Mouse (Mus musculus) thymus, postnatal 36 days (tissue): Measurements from ENCODE around the gene Try5.
"Not testable (repeated sequence)": the region's sequence is repeated elsewhere in the genome, so short reads cannot be mapped to it uniquely, and the experiment has no call there.

Source experiments
- DNase-seq, 2 experiments: peaks; one replicate each; pipeline ENCODE4 v3.0.0; 2022; ENCODE audit warnings: mixed read lengths in 2 of 2

Gene Try5

DNA sequence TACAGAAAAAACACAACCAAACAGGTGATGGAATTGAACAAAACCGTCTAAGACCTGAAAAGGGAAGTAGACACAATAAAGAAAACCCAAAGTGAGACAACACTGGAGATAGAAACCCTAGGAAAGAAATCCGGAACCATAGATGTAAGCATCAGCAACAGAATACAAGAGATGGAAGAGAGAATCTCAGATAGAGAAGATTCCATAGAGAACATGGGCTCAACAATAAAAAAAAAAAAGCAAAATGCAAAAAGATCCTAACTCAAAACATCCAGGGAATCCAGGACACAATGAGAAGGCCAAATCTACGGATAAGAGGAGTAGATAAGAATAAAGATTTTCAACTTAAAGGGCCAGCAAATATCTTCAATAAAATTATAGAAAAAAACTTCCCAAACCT, at the start of gene Try5:
Gene Try5, minus strand, starts transcription at position 101 of the 400 bp plus-strand sequence.
- DNase-seq = not testable (repeated sequence)

- no peak for DNase-seq
Measured at GRCm38 (mm10) chr6:41353932-41354331, 37.3 kb upstream of the Try5 start, which contains the start of gene Try10. Gene Try10 (plus strand): TSS chr6:41354105.

DNA sequence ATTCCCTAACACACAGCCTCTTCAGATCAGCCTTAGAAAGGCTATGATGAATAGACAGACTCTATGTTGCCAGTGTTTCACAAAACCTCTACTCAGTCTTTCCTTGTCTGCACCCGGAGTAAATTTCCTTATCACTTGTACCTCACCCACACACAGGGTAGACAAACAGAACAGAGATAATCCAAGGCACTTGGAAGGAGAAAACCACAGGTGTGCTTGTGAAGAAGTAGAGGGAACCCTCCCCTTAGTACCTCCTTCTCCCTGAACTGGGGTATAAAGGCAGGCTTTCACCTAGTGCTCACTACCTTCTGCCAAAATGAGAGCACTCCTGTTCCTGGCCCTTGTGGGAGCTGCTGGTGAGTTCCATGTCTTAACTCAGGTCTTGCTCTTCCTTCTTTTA, 14.7 kb downstream of the Try5 start, which contains the start of gene Try4:
Gene Try4, plus strand, starts transcription at position 301 of the 400 bp plus-strand sequence.
- DNase-seq = no peak

GRCm38 (mm10) chr6:41298255-41298654, 18.4 kb downstream of the Try5 start:
- no peak for DNase-seq

DNA sequence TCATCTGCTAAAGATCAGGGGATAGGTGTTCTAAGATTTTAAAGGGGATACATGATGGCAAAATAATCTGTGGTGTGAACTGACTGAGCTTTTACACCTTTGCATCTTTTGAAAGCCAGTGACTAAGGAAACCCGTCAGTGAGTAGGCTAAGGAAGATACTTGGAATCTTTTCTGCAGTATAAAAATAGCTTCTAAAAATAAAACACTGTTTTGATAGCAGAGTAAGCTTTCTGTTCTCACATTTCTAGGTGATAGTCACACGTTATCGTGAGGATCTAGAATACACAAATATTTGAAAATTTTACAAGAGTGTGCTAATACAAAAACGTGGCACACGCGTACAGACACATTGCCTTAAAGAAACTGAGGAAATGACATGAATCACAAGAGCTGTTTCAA, 50.5 kb downstream of the Try5 start:
- DNase-seq = no peak

GRCm38 (mm10) chr6:41262796-41263195, 53.8 kb downstream of the Try5 start:
- DNase-seq = no peak
